Mouse (Mus musculus) cerebellum, adult 9-10 months (tissue): ENCODE measurements around the gene Muc13.
A peak's percentile ranks its signal among the peaks of the same experiment; 100 is the strongest.

Experiments used
- DNase-seq: peaks from one replicate; pipeline ENCODE4 v3.0.0; 2022

Muc13 gene

DNA sequence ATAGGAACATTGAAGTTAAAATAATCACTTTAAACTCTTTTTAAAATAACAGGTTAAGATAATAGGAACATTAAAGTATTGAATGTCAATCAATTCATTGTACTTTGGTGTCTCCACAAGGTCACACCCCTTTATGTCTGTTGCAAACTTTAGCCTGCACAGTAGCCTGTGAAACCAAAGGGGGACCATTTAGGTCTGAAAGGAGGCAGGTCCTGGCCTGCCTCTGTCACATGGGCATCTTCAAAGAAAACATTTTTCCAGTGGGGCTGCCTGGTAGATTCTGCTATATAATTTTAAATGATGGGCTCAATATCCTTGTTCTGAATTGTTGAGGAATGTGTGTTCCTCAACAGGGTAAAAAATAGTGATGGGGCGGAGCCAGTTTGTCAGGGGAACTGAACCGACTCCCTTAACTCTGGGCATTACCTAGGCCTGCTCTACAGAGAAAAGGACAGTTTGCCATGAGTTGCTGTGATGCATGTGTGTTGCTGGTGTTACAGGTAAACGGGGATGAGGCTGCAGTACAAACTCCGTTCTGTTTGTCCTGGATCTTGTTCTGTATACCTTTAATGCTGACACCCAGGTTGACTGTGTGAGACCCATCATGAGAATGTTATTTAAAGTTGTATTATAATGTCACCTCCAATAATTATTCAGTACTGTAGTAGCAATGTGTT, 22.9 kb upstream of the Muc13 start:
- no peak for DNase-seq

DNA sequence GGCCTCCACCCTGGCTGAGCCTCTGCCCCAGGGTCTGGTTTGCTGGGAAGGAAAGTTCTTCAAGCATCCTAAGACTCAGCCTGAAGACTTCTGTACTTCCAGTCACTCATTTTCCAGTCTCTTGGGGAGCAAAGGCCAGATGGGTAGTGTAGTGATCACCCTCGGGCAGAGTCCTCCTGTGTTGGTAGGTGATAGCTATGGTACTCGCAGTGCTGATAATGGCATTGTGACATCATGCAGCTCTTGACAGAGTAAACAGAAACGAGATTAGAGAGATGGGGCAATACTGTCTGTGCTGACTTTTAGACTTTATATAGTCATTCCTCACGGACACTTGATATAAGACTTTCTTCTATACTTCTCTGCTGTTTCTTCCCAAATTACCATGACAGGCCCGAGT, 21.0 kb upstream of the Muc13 start:
- no peak for DNase-seq

DNA sequence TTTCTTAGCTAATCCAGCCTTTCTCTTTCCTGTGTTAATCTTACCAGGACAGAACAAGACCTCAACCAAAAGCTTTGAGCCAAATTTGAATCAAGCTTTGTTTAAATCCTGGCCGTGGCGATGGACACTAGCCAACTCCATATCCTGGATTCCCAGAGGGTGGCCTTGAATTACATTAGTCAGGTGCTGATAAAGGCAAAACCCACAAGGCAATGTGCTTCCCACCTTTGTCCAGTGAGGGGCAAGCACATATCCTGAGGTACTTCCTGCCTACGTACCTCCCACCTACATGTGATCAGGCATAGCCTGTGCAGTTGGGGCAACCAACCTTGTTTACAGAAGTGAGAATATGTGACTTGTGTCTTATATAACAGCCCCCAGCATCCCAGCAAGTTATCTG, 18.9 kb upstream of the Muc13 start:
- no peak for DNase-seq

DNA sequence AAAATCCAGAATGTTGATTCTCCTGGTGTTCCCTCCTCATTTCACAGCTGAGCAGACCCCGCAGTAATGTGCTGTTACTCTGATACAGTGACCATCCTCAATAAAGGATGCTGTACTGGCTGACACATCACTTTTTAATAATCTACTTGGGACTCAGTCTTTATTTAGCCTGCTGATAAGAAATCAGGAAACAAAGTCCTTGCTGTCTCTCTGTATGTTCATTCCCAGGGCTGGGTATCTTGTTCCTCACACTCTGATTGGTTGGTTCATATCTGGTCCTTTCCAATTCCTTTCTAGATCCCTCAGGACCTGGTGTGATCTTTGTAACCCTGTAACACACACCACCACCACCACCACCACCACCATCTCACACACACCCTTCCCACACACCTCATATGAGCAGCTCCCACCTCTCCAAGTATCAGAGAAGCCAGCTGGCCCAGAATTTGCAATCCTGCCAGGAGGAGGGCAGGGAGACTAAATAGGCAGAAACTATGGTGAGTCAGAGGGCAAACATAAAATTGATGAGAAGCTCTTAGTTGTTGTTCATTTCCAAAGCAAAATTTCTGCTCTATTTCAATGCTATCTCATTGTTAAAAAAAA, 18.0 kb upstream of the Muc13 start:
- DNase-seq, result no peak

DNA sequence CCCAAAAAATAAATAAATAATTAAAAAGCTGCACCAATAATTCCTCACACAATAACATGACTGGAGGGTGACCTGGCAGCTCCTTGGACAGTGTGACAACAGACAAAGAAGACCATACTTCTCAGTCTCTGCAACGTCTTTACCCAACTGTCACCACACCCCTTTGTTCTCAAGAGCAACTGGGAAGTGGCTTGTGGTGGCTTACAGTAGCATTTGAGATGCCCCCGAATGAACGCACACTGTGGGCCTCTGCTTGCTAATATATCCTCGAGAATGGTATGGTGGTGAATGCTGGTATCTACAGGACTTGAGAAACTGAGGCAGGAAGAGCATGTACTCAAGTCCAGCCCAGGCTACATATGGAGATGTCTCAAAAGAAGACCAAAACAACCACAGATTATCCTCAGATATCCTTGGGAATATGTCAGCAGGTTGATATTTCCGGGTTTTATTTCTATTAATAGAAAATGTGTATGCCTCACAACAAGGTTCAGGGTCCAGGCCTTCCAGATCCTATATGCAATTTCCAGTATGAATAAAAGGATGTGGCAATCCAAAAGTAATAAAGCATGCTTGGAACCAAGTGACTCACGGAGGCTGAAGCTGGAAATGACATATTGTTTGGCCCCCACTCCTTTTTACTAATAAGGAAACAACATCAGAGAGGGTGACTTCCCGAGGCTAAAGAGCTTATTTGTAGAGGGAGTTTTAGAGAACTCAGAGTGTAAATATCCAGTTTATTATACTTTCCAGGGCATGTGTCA, 16.9 kb upstream of the Muc13 start:
- DNase-seq, result no peak

DNA sequence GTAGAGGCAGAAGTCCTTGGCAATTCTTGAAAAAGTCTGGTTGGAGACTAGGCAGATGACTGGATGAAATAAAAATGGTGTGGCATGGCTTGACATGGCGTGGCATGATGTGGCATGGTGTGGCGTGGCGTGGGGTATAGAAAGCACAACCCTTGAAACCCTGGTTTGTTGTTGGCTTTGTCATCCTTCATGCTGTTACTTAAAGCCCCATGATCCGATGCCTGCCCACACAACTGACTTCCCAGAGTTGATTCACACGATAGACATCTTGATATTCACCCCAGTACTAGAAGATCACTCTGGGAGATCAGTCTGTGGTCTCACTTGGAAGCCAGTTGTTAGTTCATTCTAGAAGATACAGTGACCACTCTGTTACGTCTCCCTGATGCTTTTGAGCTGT, 16.2 kb upstream of the Muc13 start:
- DNase-seq, result no peak

DNA sequence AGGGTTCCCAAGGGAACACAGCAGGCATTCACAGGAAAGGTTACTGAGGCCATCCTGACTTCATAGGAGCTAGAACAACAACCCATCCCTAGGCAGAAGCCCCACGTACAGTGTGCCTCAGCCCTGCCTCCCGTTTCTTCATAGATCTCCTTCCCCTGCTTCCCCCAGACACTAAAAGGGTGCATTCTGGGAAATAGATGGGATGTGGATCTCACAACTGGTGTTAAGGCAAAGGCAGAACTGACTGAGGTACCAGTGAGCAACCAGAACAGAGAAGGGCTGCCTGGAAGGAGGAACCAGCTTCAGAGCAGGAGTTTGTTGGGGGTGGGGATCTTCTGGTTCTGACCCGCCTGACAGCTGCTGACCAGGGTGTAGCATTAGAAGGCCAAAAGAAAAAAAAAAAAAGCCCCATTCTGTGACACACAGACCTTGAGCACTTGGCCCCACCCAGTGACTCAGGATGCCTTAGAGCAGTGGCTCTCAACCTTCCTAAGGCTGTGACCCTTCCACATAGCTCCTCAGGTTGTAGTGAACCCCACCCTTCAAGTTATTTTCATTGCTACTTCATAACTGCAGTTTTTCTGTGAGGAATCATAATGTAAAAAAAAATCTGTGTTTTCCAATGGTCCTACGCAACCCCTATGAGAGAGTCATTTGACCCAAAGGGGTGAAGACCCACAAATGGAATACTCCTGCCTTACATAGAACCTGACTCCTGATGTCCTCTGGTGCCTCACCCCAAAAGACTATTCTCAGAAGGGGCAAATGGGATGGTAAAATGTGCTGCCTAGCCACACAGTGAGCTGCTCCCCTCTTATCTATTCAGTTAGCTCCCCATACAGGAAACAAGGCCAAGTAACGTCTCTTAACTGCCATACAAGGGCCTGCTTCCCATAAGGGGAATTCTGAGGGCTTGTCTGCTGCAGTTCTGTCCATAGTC, 11.8 kb upstream of the Muc13 start:
- no peak for DNase-seq

DNA sequence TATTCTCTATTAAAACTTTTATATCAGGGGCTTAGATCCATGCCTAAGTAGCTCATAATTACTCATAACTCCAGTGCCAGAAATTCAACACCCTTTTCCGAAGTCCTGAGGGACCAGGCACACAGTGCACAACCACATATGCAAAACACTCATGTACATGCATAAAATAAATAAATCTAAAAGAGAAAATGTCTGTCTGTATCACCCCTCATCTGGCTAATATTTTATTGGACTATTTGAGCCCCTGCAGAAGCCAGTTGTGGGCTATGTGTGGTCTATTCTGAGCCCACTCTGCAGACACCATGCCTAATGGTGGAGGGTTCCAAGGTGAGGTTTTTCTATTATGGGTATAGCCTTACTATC, 11.1 kb upstream of the Muc13 start:
- DNase-seq, result no peak

DNA sequence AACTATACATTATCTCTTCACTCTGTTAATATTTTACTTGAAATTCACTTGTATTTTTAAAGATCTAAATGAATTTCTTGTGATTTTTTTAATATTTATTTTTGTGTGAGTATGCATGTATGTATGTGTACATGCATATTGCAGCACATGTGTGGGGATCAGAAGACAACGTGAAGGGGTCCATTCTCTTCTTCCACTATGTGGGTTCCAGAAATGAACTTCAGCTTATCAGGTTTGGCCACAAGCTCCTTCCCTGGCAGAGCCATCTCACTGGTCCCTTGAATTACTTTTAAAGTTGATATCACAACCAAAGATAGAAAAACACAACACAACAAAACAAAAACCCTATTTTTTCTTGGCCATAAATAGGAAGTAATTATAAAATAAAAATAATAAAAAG, 9.3 kb upstream of the Muc13 start:
- no peak for DNase-seq

DNA sequence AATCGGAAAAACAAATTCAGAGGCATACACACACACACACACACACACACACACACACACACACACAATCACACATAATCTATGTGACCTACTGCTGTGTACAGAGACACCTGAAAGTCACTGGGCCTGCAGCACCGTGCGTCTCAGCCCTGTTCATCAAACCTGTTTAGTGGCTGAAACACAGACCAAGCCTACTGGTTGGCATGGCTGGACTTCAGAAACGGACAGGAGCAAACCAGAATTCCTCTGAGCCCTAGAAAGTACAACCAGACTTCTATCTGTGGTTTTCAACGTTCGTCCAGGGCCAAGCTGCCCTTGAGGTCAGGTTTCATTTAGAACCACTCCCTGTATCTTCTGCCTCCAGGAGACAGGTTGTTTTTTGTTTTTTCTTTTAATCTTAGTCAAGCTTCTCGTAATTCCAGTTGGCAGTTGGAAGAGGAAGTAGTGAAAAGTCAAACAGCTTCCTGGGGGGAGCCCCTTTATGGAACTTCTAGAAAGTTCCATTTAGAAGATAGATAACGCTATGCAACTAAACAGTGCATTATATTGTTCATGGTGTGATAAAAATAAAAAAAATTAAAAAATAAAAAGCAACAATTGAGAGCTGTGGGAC, 8.6 kb upstream of the Muc13 start:
- no peak for DNase-seq

DNA sequence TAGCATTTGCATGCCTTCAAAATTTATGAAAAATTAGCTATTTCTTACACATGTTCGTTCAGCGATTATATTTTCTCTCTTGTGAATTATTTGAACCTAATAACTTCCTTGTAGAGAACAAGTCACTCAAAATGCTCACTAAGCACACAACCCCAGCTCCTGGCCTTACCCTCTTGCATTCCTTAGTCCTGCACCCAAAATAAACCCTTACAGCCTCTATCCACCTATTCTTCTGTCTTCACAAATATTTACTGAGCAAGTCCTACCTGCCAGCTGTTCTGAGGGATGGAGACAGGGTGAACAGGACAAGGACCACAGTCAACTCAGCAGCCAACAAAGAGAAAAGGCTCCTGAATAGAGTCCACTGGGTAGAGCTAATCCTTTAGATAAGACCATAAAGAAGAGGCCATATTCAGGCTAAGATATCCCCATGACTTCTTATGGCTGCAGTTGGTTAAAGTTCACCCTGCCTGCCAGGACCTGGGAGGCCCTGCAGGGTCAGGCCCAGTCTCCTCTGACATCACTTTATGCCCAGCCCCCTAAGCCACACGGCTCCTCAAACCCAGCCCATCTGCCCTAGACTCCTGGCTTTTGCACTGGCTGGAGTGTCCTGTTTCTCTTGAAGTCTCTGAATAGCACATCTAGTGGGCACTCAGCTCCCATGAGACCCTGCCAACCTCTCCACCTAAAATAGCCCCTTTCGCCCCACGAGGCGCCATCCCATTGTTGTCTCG, 7.0 kb upstream of the Muc13 start:
- DNase-seq, result no peak

DNA sequence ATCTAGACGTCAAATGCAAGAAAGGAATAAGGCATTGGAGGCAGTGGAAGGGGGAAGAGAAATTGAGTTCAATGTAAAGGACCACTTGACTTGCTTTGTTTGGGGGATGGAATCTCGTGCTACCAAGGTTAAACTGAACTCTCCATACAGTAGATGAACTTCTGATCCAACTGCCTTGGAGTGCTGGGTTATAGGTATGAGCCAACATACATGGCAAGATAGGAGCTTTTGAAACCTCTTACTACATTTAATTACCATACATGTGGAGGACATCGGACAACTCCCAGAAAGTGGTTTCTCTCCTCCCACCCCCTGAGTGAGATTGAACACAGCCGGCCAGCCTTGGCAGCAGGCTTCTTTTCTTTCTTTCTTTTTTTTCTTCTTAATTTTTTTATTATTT, 1.3 kb downstream of the Muc13 start:
- DNase-seq, result no peak

DNA sequence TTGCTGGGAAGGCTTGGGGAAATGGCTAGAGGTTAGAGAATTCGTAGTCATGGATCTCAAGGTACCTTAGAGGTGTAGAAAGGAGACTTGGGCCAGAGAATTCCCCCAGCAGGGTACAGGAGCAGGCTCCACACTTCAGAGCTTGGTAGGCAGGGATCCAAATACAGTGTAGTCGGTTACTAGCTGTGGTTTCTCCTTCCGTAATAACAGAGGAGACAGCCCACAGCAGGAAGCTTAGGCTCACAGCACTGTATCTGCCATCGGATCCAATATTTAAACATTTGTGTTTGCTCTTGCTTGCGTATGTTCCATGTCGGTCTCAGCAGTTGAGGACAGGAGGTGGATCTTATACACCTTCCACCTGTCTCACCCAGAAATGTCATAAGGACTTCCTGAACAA, 2.0 kb downstream of the Muc13 start:
- DNase-seq, result no peak

DNA sequence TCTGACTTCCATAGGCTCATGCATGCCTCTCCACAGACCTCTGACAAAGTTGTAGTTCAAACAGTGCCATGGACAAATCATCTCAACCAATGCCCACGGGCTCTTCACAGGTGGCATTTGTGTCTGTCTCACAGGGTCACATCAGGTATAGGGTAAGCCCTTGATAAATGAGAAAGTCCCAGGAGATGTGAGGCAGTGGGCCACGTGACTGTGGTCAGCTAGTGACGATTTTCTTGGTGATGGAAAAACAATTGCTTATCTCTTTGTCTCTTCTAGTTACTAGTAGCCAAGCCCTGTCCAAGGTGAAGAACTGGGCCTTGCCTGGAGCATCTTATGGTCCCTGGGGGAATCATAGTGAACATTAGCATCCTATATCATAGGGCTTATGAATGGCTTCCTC, 2.9 kb downstream of the Muc13 start:
- DNase-seq, result no peak

DNA sequence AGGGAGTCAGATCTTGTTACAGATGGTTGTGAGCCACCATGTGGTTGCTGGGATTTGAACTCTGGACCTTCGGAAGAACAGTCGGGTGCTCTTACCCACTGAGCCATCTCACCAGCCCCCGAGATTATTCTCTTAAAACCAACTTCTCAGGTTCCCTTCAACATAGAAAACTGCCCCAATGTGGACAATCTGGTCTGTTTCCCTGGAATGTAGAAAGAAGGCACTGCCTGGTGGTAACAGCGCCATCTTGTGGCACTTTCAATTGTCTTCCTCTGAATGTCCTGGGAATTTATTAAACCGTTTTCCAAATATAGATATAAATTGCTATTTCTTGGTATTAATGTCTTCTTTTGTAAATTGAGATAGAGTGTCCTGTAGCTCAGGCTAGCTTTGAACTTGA, 4.0 kb downstream of the Muc13 start:
- peak; percentile 63 for DNase-seq

DNA sequence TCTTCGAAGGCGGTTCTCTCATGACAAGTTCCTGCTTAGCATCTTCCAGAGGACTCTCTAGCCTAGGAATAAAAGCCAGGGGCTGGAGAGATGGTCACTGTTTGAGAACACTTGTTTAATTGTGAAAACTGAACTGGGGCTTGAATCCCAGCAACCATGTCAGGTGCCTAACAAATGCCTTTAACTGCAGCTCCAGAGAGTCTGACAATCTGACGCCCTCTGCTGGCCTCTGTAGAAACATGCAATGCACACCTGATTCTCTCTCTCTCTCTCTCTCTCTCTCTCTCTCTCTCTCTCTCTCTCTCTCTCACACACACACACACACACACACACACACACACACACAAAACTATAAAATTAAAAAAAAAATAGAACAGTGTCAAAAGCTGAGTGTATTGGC, 16.2 kb downstream of the Muc13 start:
- DNase-seq, result no peak

DNA sequence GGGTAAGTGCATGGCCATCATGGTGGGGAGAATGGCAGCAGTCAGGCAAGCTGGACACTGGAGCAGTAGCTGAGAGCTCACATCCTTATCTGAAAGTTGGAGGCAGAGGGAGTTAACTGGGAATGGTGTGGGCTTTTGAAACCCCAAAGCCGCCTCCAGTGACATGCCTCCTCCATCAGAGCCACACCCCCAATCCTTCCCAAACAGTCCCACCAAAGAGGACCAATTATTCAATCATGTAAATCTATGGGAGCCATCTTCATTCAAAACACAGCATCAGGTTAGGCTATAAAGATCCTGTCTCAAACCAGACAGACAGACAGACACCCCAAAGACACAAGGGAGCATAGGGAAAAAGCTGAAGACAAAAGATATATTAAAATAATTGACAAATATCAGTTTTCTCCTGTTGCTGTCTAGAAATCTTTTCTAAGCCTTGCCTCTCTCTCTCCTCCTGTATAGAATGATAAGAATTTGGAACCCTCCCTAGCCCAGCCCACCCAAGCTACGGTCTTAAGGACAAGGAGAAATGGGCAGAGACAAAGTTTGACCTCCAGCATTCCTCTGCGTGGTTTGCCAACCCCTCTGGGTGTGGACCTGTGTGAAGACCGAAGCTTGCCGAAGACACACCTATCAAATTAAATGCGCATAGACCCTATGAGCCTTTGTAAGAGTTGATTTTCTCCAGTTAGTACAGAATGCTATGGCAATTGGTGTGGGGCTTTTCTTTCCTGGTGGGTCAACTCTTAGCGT, 24.8 kb downstream of the Muc13 start:
- no peak for DNase-seq

DNA sequence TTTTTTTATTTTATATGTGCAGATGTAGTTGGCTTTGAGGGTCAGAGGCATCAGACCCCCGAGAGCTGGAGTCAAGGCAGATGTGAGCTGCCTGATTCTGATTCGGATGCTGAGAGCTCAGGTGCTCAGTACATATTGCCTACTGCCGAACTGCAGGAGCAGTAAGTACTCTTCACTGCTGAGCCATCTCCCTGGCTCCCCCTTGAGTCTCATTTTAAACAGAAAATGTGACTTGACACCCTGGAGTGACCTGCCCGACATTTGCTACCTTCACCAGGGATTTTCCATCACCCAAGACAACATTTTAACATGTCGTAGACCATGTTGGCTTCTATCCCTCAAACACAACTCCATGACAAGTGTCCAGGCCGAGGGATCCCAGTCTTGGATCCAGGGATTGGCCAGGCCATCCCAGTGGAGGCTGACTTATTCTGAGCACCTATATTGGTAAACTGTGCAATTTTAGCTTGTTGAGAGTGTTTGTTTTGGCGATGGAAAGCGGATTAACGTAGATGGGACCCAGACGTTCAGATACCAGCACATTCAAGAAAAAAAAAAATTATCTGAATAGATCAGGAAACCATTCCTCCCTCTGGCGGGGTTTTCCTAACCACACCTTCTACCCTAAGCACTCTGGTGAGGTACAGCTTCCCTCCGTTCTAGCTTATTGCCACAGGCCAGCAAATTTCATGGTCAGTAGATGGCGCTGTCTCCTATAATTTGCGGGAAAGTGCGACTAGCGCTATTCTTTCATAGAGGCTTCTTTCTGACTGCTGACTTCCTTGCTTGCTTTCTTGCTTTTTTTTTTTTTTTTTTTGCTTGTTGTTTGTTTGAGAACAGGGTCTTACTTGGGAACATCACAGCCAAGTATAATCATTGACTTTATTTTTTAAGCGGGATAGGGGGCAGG, 26.7 kb downstream of the Muc13 start:
- DNase-seq, result peak; percentile 91

DNA sequence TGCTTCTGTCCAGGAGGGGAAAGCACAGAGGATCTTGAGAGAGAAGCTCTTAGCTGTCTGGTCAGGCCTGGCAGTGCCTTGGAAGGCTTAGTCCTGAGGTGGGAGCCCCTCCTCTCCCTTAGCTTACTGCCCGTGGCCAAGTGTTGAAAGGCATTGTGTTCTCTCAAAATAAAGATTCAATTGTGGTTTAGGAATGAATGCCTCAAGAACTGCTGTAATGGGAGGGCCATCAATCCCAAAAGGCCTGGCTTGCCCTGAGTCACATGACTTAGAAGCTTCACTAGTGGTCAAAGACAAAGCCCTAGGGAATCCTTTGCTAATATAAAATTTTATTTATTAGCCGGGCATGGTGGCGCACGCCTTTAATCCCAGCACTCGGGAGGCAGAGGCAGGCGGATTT, 30.8 kb downstream of the Muc13 start:
- no peak for DNase-seq

DNA sequence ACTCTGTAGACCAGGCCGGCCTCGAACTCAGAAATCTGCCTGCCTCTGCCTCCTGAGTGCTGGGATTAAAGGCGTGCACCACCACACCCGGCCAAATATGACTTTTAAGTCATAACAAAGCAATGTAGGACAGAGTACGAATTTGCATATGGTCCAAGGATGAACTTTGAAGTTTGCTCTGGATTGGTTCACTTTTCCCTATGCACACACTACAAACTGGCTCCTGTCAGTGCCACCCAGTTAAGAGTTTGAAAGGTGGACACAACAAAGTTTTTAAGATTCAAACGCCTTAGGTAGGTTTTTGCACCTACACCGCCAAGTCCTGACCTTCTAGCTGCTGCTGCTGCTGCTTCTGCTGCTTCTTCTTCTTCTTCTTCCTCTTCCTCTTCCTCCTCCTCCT, 34.7 kb downstream of the Muc13 start:
- no peak for DNase-seq
